Mouse (Mus musculus) heart, postnatal 25 days (tissue): ENCODE data around the gene 4833427G06Rik. TPM values are rescaled to one million over a fixed set of nuclear protein-coding genes. Genes with fewer than 3 reads are reported as not detected.

ENCODE experiments used
- DNase-seq: peaks from one replicate; pipeline ENCODE4 v3.0.0; 2022; ENCODE audit warnings: low spot score
- intact Hi-C: fragments of 180-260 bp; cut with DNase I; formaldehyde crosslinking; loops from one replicate; pipeline ENCODE4 v1.15.1; 2025
- microRNA-seq: library from miRNA; unstranded; fragments of <30 nt; microRNA quantifications from one replicate; pipeline ENCODE4 v1.2.0, GENCODE M21; 2022
- total RNA-seq, 2 experiments: library from RNA; stranded (reverse); gene quantifications; 2 replicates each; pipeline ENCODE4 v1.2.3; 2021

The 4833427G06Rik gene
- total RNA-seq, 2 experiments from 2014 or later, result not detected

DNA sequence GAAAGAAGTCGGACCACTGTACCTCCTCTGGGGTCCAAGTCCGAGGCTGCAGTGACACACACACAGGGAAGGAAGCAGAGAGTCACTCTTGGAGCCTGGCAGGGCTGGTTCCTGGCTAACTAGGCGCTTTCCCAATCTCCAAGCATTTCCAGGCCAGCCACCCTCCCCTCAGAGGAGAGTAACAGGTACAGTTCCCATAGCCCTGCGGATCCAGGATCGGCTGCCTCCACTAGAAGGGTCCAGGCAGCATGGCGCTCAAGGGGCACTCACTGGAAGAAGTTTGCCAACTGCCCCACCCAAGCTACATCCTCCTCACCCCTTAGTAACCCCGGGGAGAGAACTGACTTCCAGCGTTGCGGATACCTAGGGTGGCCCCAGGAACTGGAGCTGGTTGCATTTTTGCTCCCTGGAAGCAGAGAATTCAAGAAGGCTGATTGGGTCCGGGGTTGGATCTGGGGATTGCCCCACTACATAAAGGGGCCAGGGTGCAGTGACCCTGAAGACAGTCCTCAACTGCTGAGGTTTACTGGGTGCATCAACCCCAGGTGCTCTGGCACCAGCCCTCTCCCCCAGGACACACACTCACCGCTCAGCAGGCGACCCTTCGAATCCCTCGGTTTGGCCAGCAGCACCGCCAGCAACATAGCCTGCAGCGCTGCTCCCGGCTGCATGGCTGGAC is 25.4 kb downstream of the 4833427G06Rik start:
- no peak for DNase-seq
- intact Hi-C loops, result loop anchor here (2.0 kb wide), 1 partner anchor 26 kb away; the partner anchor contains the start of gene 4833427G06Rik

DNA sequence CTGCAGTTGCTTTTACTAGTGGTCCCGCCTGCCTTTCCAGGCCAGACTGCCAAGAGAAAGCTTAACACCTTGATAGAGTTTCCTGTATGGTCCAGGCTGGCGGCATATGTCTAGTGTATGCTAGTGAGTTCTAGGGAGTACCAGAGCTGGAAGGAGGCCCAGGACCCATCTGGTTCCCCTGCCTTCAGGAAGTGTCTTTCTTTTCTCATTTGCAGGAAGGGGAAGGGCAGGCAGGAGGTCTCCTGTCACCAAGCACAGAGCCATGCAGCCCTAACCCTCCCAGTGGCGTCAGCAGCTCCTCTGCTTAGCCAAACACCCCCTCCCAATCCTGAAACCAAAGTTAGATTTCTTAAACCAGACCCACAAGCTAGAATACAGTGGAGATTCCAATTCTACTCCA is 26.1 kb downstream of the 4833427G06Rik start:
- DNase-seq, result peak; percentile 19

DNA sequence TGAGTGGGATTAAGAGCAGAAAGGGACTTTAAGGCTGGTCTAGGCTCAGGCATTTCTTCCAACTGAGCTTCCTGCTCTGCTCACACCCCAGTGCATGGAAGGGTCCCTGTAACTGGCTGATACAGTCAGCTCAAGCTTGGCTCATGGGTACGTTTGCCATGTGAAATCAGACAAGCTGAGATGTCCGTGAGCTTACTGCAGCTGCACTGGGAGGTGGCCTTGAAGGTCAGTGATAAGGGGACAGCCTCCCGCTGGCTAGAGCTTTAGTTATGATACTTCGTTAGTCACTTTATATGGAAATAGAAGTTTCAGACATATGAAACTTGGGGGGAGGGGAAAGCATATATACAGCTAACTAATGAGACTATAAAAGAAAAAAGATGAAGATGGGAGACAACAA is 31.1 kb downstream of the 4833427G06Rik start:
- no peak for DNase-seq
- intact Hi-C loops, result no loop called here

More for the DNA sequence above, 26.1 kb downstream of the 4833427G06Rik start:
- intact Hi-C loops, result loop anchor here (2.0 kb wide), 1 partner anchor 27 kb away; the partner anchor contains the start of gene 4833427G06Rik

DNA sequence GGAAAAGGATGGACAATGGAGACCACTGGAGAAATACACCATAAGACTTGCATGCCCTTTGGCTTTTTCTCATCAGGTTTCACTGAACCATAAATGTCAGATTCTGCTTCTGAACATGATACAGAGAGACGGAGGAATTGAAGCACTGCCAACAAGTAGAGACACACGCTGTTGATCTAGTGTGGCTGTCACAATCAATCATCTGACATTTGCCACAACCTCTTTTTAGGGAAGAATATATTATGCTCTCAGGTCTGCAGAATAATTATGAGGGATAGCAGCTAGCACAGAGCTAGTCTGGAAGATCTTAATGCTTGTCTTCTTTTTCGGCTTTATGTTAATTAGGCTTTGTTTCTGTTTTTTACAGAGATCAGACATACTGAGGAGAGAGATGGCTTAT is 33.7 kb downstream of the 4833427G06Rik start:
- intact Hi-C loops, result no loop called here
- DNase-seq, result no peak

DNA sequence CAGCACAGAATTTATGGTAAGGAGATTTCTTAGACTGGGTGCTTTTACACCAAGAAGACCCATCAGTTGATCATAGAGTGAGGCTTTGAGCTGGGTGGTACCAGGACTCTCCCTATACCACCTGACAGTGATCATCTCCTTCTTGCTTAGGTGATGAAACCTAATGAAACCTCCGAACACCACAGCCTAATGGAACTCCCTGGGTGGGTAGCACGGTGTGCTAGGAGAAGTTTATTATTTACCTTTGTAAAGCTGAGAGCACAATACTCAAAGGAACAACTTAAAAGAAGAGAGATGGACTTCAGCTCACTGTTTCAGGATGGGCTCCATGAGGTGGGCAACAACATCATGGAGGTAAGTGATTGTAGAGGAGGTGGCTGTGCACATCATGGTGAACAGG is 41.3 kb downstream of the 4833427G06Rik start, which contains the start of gene Btg4:
TSS of gene Btg4 (plus strand) at position 301 of the 400 bp plus-strand sequence.
- no peak for DNase-seq
- intact Hi-C loops, result no loop called here

DNA sequence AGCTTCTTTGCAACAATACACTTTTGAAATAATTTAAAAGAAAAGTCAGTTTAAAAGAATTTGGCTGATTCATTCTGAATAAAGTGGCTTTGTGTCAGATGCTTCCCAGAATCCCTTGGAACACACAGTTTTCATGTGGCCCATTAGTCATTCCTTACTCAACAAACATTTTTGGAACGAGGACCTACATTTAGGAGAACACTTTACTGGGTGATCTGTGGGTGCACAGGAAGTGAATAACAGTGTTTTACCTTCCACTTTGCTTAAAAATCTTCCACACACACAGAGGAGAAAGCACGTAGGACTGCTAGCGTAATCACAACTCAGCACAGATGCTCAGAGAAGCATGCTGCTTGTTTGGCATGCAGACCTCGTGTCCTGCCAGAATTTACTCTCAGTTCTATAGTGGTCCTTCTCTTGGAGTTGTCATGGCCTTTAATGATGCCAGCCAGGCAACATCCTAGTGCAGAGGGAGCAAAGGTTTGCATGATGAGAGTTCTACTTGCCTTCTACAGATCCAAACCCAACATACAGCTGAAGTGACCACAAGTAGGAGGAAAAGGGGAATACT is 42.8 kb downstream of the 4833427G06Rik start:
- no peak for DNase-seq
- intact Hi-C loops, result no loop called here

DNA sequence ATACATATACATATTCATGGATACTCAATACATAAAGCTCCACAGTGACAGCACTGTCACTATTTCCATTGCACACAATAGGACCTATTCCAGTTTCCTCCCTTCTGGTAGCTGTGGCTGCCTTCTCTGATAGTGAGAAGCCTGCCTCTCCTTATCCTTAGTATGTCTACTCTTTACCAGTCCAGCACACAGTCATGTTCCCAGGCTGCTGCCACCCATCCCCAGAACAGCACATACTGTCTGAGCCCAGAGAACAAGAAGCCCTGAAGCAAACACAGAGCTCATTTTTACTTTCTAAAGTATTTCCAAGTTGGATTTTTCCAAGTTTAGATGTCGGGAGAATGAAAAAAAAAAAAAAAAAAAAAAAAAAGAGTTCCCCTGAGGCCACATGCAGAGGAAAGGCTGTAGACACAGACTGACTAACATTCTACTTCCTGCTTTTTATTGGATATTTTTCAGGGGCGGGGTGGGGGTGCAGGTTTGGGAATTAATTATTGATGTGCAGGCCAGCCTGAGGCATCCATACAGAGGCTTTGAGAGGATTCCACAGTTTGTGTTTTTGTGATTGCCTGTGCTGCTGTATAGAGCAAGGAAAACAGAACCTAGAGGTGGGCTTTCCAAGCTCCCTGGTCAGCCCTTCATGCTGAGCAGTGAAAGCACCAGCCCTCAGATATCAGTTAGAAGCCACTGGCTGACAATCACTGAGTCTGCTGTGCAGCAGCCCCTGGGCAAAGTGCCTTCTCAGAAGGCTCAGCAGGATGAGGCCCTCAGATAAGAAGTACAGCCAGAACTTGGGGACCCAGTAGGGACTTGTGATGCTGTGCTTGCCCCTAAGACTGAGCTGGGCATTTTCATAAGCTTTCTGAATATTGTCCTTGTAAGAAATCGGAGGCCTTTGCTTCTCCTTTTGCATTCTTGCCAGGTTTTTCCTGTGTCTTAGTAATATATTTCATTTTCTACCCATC is 45.2 kb downstream of the 4833427G06Rik start:
- peak; percentile 14 for DNase-seq
- intact Hi-C loops, result no loop called here

DNA sequence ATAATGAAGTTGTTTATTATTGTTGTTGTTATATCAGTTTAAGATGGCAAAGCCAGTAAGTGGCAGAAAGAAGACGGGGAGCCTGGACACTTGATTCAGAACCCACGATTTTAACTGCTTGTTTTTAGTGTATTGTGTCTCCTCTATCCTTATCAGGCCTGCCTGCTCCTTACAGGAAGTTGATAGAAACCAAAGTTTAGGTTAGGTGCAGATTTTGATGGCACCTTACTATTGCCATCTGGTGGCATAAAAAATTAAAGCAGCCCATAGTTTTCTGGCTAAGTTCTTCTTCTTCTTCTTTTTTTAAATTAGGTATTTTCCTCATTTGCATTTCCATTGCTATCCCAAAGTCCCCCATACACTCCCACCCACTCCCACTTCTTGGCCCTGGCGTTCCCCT is 49.7 kb downstream of the 4833427G06Rik start:
- DNase-seq, result no peak
- intact Hi-C loops, result no loop called here

DNA sequence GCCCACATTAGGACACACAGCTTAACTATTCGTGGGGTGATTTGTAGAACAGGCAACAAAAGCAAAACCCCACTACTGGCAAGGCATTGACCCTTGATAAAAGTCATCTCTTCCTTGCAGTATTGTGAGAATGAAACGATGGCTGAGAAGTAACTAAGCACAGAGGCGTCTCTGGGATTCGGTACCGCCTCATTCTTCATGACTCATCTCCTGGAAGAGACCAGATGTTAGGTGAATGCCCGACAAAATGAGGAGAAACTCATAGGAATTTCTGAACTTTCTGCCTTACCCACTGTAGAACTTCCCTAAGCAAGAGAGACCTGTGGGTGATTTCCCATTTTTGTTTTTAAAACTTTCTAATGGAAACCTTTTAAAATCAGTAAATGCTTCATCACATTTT is 59.7 kb downstream of the 4833427G06Rik start:
- DNase-seq, result no peak
- intact Hi-C loops, result no loop called here

DNA sequence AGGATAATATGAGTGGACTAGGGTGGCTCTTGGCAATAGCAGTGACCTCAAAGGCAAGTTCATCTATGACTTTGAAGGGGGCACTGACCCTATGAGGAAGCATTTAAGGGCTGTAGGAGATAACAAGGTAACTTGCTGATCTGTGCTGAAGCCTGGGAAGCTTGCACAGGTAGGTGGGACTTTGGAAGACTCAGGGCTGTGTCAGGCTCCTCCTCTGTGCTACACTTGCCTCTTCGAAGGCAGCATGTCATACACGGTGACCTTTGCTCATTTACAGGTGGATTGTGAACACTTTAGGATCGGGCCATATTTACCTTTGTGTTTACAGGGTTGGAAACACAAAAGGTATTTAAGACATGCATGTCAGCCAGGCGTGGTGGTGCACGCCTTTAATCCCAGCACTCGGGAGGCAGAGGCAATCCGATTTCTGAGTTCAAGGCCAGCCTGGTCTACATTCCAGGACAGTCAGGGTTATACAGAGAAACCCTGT is 60.3 kb downstream of the 4833427G06Rik start:
- intact Hi-C loops, result no loop called here
- DNase-seq, result no peak

DNA sequence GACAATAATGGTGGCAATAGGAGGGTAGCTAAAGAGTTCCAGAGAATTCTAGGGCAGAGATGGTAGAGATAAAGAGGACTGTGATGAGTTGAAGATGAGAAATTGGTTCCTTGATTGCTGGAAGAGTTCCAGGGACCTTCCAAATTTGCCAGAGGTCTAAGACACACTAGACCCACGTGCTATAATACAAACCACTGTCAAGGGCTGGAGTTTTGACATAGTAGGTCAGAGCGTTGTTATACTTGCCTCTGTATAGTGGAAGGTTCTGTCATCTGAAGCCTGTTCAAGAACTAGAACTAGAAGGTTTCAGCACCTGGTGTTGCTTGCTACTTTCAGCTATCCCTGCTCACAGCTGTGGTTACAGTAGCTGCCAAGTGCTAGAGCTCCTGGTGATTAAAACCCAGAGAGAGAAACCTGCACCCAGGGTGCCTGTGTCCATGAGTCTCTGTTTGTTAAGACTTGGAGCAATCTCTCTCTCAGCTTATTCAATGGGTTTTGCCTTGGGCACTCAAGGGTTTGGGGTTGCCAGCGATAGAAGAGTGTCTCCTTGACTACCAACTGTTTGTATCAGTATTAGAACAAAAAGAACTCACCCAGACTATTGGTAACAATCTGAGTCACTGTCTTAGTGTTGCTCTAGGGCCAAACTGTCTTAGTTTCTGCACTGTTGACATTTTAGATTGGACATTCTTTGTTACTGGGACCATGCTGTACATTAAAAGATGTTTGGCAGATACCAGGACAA is 68.9 kb downstream of the 4833427G06Rik start:
- DNase-seq, result no peak
- intact Hi-C loops, result no loop called here

DNA sequence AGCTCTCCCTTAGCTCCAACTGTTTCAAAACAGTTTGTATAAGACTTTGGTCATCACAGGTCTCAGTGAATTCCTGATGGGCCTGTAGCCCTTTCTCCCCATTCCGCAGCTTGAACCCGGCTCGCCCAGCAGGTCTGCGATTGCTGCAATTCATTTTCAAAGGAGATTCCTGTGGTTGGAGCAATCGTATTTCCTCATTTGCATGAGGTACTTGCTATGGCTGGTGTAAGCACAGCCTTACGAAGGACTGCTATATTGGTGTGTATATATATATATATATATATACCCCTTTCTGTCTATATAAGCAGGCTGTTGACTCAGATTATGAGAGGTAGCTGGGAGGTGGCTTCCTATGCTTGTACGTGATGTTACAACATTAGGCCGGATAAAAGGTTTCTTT is 69.6 kb downstream of the 4833427G06Rik start:
- intact Hi-C loops, result no loop called here
- DNase-seq, result no peak

DNA sequence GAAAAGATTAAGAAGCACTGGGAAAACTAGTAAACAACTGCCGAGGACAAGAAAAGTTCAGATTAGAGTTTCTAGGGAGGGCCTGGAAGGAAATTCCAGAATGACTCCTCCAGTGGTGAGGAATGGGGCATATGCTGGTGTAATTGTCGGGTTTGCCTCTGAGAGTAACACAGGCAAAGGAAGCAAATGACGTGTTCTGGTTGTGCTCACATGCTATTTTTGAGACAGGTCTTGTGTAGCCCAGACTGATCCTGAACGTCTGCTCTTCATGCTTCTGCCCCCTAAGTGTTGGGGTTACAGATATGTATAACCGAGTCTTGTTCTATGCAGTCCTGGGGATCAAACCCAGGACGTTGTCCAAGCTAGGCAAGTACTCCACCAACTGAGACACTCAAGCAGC is 70.3 kb downstream of the 4833427G06Rik start:
- intact Hi-C loops, result no loop called here
- DNase-seq, result no peak

Small RNAs within 50 kb of the gene (microRNA-seq; reads per million reads assigned to microRNA genes)
- 3.9 reads per million, percentile 8 among the genes with 10 or more reads in this experiment for gene Mir34b
- 91.1 reads per million, percentile 56 among the genes with 10 or more reads in this experiment for gene Mir34c

Other genes with a start within 250 kb of the 4833427G06Rik start
- 10 to 100 TPM; 22.1 to 25.3 TPM for gene Sik2, start 93.0 kb downstream of the 4833427G06Rik start, total RNA-seq
- gene Btg4, start 41.2 kb downstream of the 4833427G06Rik start, total RNA-seq, result not detected
- gene Layn, start 25.0 kb downstream of the 4833427G06Rik start, total RNA-seq, result 1 to 10 TPM; 6.0 to 7.0 TPM
- gene Gm32742, start 63.4 kb upstream of the 4833427G06Rik start, total RNA-seq, result not detected
- under 1 TPM; 0.26 to 0.48 TPM for gene Pou2af1, start 111.6 kb upstream of the 4833427G06Rik start, total RNA-seq
- 1 to 10 TPM in 1 of 2 experiments, under 1 TPM in 1; 0.75 to 1.6 TPM for gene Colca2, start 176.5 kb upstream of the 4833427G06Rik start, total RNA-seq
- gene 1810046K07Rik, start 226.8 kb upstream of the 4833427G06Rik start, total RNA-seq, result not detected